10 mouse cellular contexts compared by ENCODE assay signal in the genomic region with DNA sequence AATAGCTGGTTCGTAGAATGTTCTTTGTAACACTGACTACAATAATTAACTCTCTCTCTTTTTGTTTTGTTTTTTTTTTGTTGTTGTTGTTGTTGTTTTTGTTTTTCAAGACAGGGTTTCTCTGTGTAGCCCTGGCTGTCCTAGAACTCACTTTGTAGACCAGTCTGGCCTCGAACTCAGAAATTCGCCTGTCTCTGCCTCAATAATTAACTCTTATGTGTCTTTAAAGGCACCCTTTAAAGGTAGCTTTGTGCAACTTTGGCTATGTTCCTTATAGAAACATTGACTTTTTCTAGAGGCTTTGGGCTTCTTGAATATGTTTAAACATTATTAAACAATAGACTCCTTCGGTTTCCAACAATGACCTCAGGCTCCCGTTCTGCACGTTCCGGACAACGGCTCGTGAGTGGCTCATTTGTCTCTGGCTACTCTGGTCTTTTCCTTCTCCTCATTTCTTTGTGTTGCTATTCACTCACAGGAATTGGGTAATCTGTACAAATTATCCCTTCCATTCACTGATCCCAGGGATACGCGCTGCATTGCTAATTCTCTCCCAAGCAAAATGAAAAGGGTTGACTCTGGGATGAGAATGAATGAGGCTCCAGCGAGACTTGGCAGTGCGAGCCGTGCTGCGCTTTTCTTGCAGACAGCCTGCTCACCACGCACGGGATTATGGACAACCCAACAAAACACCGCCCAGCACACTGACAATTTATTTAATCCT.
DNase-seq lines count a peak whose midpoint lies in the region; ATAC-seq lines count a peak whose summit lies in the region.
"Had no signal": no experiment of that assay in that cellular context is flagged by ENCODE, and none has a peak within 500 bp of the region (broad histone marks: within the 10 kb centered on the region; RNA-seq: fewer than 3 reads in every experiment).

No protein-coding gene starts in this region.

- WGBS in kidney, embryonic 14.5 days = 89% methylated on average over 18 of the region's 18 CpGs

- no peaks in the 10 kb centered on the region for H3K9me3 ChIP-seq in kidney, embryonic 14.5 days (ENCODE audit: control insufficient read depth, low read length)
- H3K9me3 ChIP-seq: heart, embryonic 15.5 days had no signal

- no peaks in the 10 kb centered on the region for H3K36me3 ChIP-seq in kidney, embryonic 14.5 days (ENCODE audit: control insufficient read depth, insufficient read depth, low read length)
- H3K36me3 ChIP-seq: heart, embryonic 15.5 days had no signal

- DNase-seq in embryo, embryonic 11 days = peak; percentile 70
- peak; percentile 18 to 48 for DNase-seq in frontal cortex, postnatal 10 days (ENCODE audit: low spot score in 2 of 2)
- DNase-seq in left cerebral cortex, adult 8-10 months (ENCODE audit: low spot score in 2 of 2) = peak; percentile 7 to 29
- peak; percentile 55 to 67 for DNase-seq in right cerebral cortex, adult 2 months (ENCODE audit: low spot score in 2 of 2)
- no peak for DNase-seq in kidney, postnatal 36 days
- no peak for DNase-seq in urinary bladder, postnatal 10 days (ENCODE audit: low spot score)
- no peak for DNase-seq in kidney, postnatal 14 days

- no peaks in the 10 kb centered on the region for H3K27me3 ChIP-seq in kidney, embryonic 14.5 days (ENCODE audit: control insufficient read depth, insufficient read depth, low read length)
- H3K27me3 ChIP-seq: heart, embryonic 15.5 days had no signal

- ATAC-seq in kidney, embryonic 14.5 days (ENCODE audit: low FRiP score, low TSS enrichment) = no peak

- no peaks in the 10 kb centered on the region for H3K4me1 ChIP-seq in kidney, embryonic 14.5 days (ENCODE audit: control insufficient read depth, insufficient read depth, low read length)
- H3K4me1 ChIP-seq: heart, embryonic 15.5 days had no signal

- no peak overlapping the region for H3K4me3 ChIP-seq in kidney, embryonic 14.5 days (ENCODE audit: low read length)
- H3K4me3 ChIP-seq: heart, embryonic 15.5 days had no signal

- no peak overlapping the region for H3K4me2 ChIP-seq in kidney, embryonic 14.5 days (replicated peaks; ENCODE audit: low read depth, low read length)
- H3K4me2 ChIP-seq: heart, embryonic 15.5 days had no signal

- H3K27ac ChIP-seq in kidney, embryonic 14.5 days (ENCODE audit: low read depth, low read length) = no peak overlapping the region
- H3K27ac ChIP-seq: heart, embryonic 15.5 days; macrophage had no signal

- H3K9ac ChIP-seq in kidney, embryonic 14.5 days (ENCODE audit: low read depth, low read length) = no peak overlapping the region
- H3K9ac ChIP-seq: heart, embryonic 15.5 days had no signal

Comparison
In these comparisons a context has a peak if more than half of its experiments do, and no peak if none do; other contexts are left out.
1. DNase-seq: peak in embryo, embryonic 11 days (single experiment), frontal cortex, postnatal 10 days (2 of 2), left cerebral cortex, adult 8-10 months (2 of 2) and right cerebral cortex, adult 2 months (2 of 2); none in kidney, postnatal 36 days (0 of 2), urinary bladder, postnatal 10 days (single experiment) and kidney, postnatal 14 days (single experiment).